In genomic region chr6:84656680-84657079, GRCm38 (mm10) we compare ENCODE assay signal across 12 mouse cellular contexts.
DNase-seq lines count a peak whose midpoint lies in the region; ATAC-seq lines count a peak whose summit lies in the region.
"Had no signal": no experiment of that assay in that cellular context is flagged by ENCODE, and none has a peak within 500 bp of the region (broad histone marks: within the 10 kb centered on the region; RNA-seq: fewer than 3 reads in every experiment).

No protein-coding gene starts in this region.

- no peak overlapping the region for H3K4me3 ChIP-seq in forebrain, embryonic 15.5 days
- H3K4me3 ChIP-seq: heart, adult 2 months; liver, embryonic 13.5 days had no signal

- H3K36me3 ChIP-seq in forebrain, embryonic 15.5 days, result no peaks in the 10 kb centered on the region
- H3K36me3 ChIP-seq: liver, embryonic 13.5 days had no signal

- WGBS in forebrain, embryonic 15.5 days, result 57% methylated on average over 2 of the region's 2 CpGs

- H3K4me2 ChIP-seq in forebrain, embryonic 15.5 days (replicated peaks), result no peak overlapping the region
- H3K4me2 ChIP-seq: liver, embryonic 13.5 days had no signal

- no peaks in the 10 kb centered on the region for H3K9me3 ChIP-seq in forebrain, embryonic 15.5 days
- H3K9me3 ChIP-seq: liver, embryonic 13.5 days had no signal

- peak; percentile 81 for ATAC-seq in granulocyte monocyte progenitor cell, adult 5-6 weeks (replicated peaks; ENCODE audit: poor library complexity, severe bottlenecking)
- no peak for ATAC-seq in forebrain, embryonic 15.5 days (replicated peaks)

- 0 out of 2 replicates have a peak, but pooled peaks cover 8% of the 10 kb centered on the region for H3K4me1 ChIP-seq in forebrain, embryonic 15.5 days

- no peak overlapping the region for H3K9ac ChIP-seq in forebrain, embryonic 15.5 days (replicated peaks)
- H3K9ac ChIP-seq: liver, embryonic 13.5 days had no signal

- DNase-seq in adrenal gland, adult 8-10 months, result peak; percentile 8
- DNase-seq in adrenal gland, adult 18-20 months (ENCODE audit: low spot score in 2 of 2), result no peak
- peak; percentile 50 for DNase-seq in urinary bladder, postnatal 14 days (ENCODE audit: low spot score)
- DNase-seq in urinary bladder, adult 2 months (ENCODE audit: low spot score), result no peak
- DNase-seq in thymus, postnatal 4 days, result peak; percentile 58
- no peak for DNase-seq in right cerebral cortex, postnatal 4 days
- DNase-seq: cerebellum, adult 8-10 months; heart, adult 2 months; layer of hippocampus, adult 9-11 months; liver, embryonic 13.5 days had no signal

- H3K27me3 ChIP-seq in forebrain, embryonic 15.5 days, result no peaks in the 10 kb centered on the region
- H3K27me3 ChIP-seq: liver, embryonic 13.5 days had no signal

- no peak overlapping the region for H3K27ac ChIP-seq in forebrain, embryonic 15.5 days (replicated peaks)
- H3K27ac ChIP-seq: heart, adult 2 months; liver, embryonic 13.5 days had no signal

Comparison
In these comparisons a context has a peak if more than half of its experiments do, and no peak if none do; other contexts are left out.
1. DNase-seq: peak in adrenal gland, adult 8-10 months (single experiment), urinary bladder, postnatal 14 days (single experiment) and thymus, postnatal 4 days (single experiment); none in adrenal gland, adult 18-20 months (0 of 2), urinary bladder, adult 2 months (single experiment) and right cerebral cortex, postnatal 4 days (single experiment).